In the genomic region with DNA sequence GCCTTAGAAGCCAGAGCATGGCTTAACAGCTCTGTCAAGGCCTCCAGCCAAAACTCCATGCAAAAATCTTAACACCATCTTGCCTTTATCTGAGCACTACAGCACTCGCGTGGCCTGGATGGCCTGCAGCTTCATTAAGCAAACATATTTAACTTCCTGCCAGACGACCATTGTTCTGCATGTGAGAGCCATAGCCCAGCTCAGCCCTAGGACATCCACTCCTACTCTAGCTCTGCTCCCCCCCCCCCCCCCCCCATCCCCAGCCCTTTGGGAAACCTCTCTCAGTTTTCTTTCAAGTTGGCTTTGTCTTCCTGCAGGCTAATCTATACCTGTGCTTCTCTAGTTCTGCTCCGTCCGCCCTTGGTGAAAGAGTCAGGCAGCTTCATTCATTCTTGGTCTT, we compare ENCODE assay signal across 12 mouse cellular contexts.
DNase-seq lines count a peak whose midpoint lies in the region; ATAC-seq and TF ChIP-seq lines count a peak whose summit lies in the region.
"Had no signal": no experiment of that assay in that cellular context is flagged by ENCODE, and none has a peak within 500 bp of the region (broad histone marks: within the 10 kb centered on the region; RNA-seq: fewer than 3 reads in every experiment).

No protein-coding gene starts in this region.

- H3K4me3 ChIP-seq in lung, embryonic 14.5 days (ENCODE audit: low read depth, low read length) = no peak overlapping the region
- no peak overlapping the region for H3K4me3 ChIP-seq in embryonic facial prominence, embryonic 10.5 days
- H3K4me3 ChIP-seq in hindbrain, embryonic 15.5 days = no peak overlapping the region
- H3K4me3 ChIP-seq in midbrain, embryonic 15.5 days = no peak overlapping the region
- no peak overlapping the region for H3K4me3 ChIP-seq in heart, embryonic 12.5 days
- H3K4me3 ChIP-seq: heart, embryonic 10.5 days had no signal

- TF ChIP-seq CTCF in lung, embryonic 14.5 days (IDR thresholded peaks at IDR 0.05; ENCODE audit: low read depth) = no peak

- H3K9me3 ChIP-seq in lung, embryonic 14.5 days (ENCODE audit: low read depth, low read length) = no peaks in the 10 kb centered on the region
- no peaks in the 10 kb centered on the region for H3K9me3 ChIP-seq in embryonic facial prominence, embryonic 10.5 days
- H3K9me3 ChIP-seq in hindbrain, embryonic 15.5 days = no peaks in the 10 kb centered on the region
- no peaks in the 10 kb centered on the region for H3K9me3 ChIP-seq in midbrain, embryonic 15.5 days
- 0 out of 2 replicates have a peak, but pooled peaks cover 4% of the 10 kb centered on the region for H3K9me3 ChIP-seq in heart, embryonic 12.5 days (replicated peaks)
- H3K9me3 ChIP-seq: heart, embryonic 10.5 days had no signal

- H3K27me3 ChIP-seq in lung, embryonic 14.5 days (ENCODE audit: insufficient read depth, low read length) = no peaks in the 10 kb centered on the region
- no peaks in the 10 kb centered on the region for H3K27me3 ChIP-seq in embryonic facial prominence, embryonic 10.5 days (replicated peaks; ENCODE audit: low read depth, poor library complexity, severe bottlenecking)
- H3K27me3 ChIP-seq in hindbrain, embryonic 15.5 days = no peaks in the 10 kb centered on the region
- H3K27me3 ChIP-seq in midbrain, embryonic 15.5 days (replicated peaks) = no peaks in the 10 kb centered on the region
- peaks cover 35% of the 10 kb centered on the region; the same call in 1 of the 2 replicates for H3K27me3 ChIP-seq in heart, embryonic 12.5 days (replicated peaks)

- no peak overlapping the region for H3K27ac ChIP-seq in lung, embryonic 14.5 days (ENCODE audit: low read depth)
- peak overlapping the region; percentile 70 for H3K27ac ChIP-seq in embryonic facial prominence, embryonic 10.5 days (replicated peaks)
- H3K27ac ChIP-seq in hindbrain, embryonic 15.5 days (replicated peaks) = 0 out of 2 replicates have a peak overlapping the region, but pooled peaks have one; percentile 25
- no peak overlapping the region for H3K27ac ChIP-seq in midbrain, embryonic 15.5 days
- no peak overlapping the region for H3K27ac ChIP-seq in heart, embryonic 12.5 days (ENCODE audit: poor library complexity, severe bottlenecking)
- H3K27ac ChIP-seq: heart, embryonic 10.5 days had no signal

- H3K4me2 ChIP-seq in lung, embryonic 14.5 days = no peak overlapping the region
- no peak overlapping the region for H3K4me2 ChIP-seq in hindbrain, embryonic 15.5 days
- H3K4me2 ChIP-seq in midbrain, embryonic 15.5 days = no peak overlapping the region
- no peak overlapping the region for H3K4me2 ChIP-seq in heart, embryonic 12.5 days

- H3K9ac ChIP-seq in lung, embryonic 14.5 days = no peak overlapping the region
- no peak overlapping the region for H3K9ac ChIP-seq in hindbrain, embryonic 15.5 days
- no peak overlapping the region for H3K9ac ChIP-seq in midbrain, embryonic 15.5 days
- H3K9ac ChIP-seq in heart, embryonic 12.5 days = no peak overlapping the region

- peak; percentile 34 for DNase-seq in lung, embryonic 14.5 days
- DNase-seq in lung, postnatal 36 days = no peak
- peak; percentile 50 for DNase-seq in embryonic facial prominence, embryonic 10.5 days (ENCODE audit: low spot score)
- no peak for DNase-seq in lung, postnatal 25 days (ENCODE audit: low spot score)
- DNase-seq: cerebellum, adult 11-12 months; layer of hippocampus, adult 9-11 months; right cerebral cortex, postnatal 14 days had no signal

- 32% methylated on average over 5 of the region's 5 CpGs for WGBS in lung, embryonic 14.5 days
- 4% methylated on average over 5 of the region's 5 CpGs for WGBS in embryonic facial prominence, embryonic 10.5 days
- 14% methylated on average over 5 of the region's 5 CpGs for WGBS in hindbrain, embryonic 15.5 days
- 12% methylated on average over 5 of the region's 5 CpGs for WGBS in midbrain, embryonic 15.5 days
- WGBS in heart, embryonic 12.5 days = 29% methylated on average over 5 of the region's 5 CpGs

- no peaks in the 10 kb centered on the region for H3K4me1 ChIP-seq in lung, embryonic 14.5 days (ENCODE audit: insufficient read depth)
- peaks cover 50% of the 10 kb centered on the region for H3K4me1 ChIP-seq in embryonic facial prominence, embryonic 10.5 days
- peaks cover 12% of the 10 kb centered on the region; the same call in 1 of the 2 replicates for H3K4me1 ChIP-seq in hindbrain, embryonic 15.5 days (replicated peaks)
- peaks cover 14% of the 10 kb centered on the region; the same call in 1 of the 2 replicates for H3K4me1 ChIP-seq in midbrain, embryonic 15.5 days
- H3K4me1 ChIP-seq in heart, embryonic 12.5 days (replicated peaks) = peaks cover 23% of the 10 kb centered on the region

- ATAC-seq in lung, embryonic 14.5 days (ENCODE audit: insufficient read depth) = 0 out of 2 replicates have a peak, but pooled peaks have one; percentile 17
- ATAC-seq in hindbrain, embryonic 15.5 days (ENCODE audit: low FRiP score, low read depth) = peak; percentile 51; the same call in 1 of the 2 replicates
- ATAC-seq in midbrain, embryonic 15.5 days (replicated peaks) = peak; percentile 66
- no peak for ATAC-seq in heart, embryonic 12.5 days (ENCODE audit: insufficient number of reproducible peaks, low FRiP score)
- ATAC-seq: lung, postnatal 0 days had no signal

- H3K36me3 ChIP-seq in lung, embryonic 14.5 days (ENCODE audit: insufficient read depth) = no peaks in the 10 kb centered on the region
- H3K36me3 ChIP-seq in embryonic facial prominence, embryonic 10.5 days (replicated peaks) = no peaks in the 10 kb centered on the region
- no peaks in the 10 kb centered on the region for H3K36me3 ChIP-seq in hindbrain, embryonic 15.5 days
- no peaks in the 10 kb centered on the region for H3K36me3 ChIP-seq in midbrain, embryonic 15.5 days (replicated peaks)
- H3K36me3 ChIP-seq in heart, embryonic 12.5 days = no peaks in the 10 kb centered on the region
- H3K36me3 ChIP-seq: heart, embryonic 10.5 days had no signal

Comparison
In these comparisons a context has a peak if more than half of its experiments do, and no peak if none do; other contexts are left out.
1. DNase-seq: peak in lung, embryonic 14.5 days (single experiment) and embryonic facial prominence, embryonic 10.5 days (single experiment); none in lung, postnatal 36 days (single experiment) and lung, postnatal 25 days (single experiment).
2. H3K27ac ChIP-seq: peak in embryonic facial prominence, embryonic 10.5 days (single experiment) and hindbrain, embryonic 15.5 days (single experiment); none in lung, embryonic 14.5 days (single experiment), midbrain, embryonic 15.5 days (single experiment) and heart, embryonic 12.5 days (single experiment).